Mouse (Mus musculus) bone marrow, adult 2 months (tissue): ENCODE results near the gene Reep3. TPM values are rescaled to one million over a fixed set of nuclear protein-coding genes. Genes with fewer than 3 reads are reported as not detected.

Experiments
- H3K27ac ChIP-seq: fragments of 200-500 bp; 2 replicates; pipeline ENCODE4 v1.5.1; 2012; ENCODE audit warnings: low read depth, mild to moderate bottlenecking, control low read depth, inconsistent platforms, low read length; ENCODE audit not compliant: control insufficient read depth, poor library complexity, insufficient read depth
- H3K4me1 ChIP-seq: fragments of 200-500 bp; 2 replicates; pipeline ENCODE4 v1.6.1; 2011; ENCODE audit warnings: low read length; ENCODE audit not compliant: control insufficient read depth, insufficient read depth
- H3K4me3 ChIP-seq: fragments of 200-500 bp; replicated peaks from 2 replicates; pipeline ENCODE3; 2011; ENCODE audit warnings: mild to moderate bottlenecking, low read depth, low read length, control low read depth; ENCODE audit not compliant: control insufficient read depth
- CTCF ChIP-seq: fragments of 200-500 bp; IDR thresholded peaks from 2 replicates; pipeline ENCODE4 v1.5.1; 2011; ENCODE audit warnings: low read length, control low read depth; ENCODE audit not compliant: control insufficient read depth, insufficient read depth
- POLR2A ChIP-seq: fragments of 200-500 bp; IDR thresholded peaks from 2 replicates; pipeline ENCODE4 v1.6.1; 2011; ENCODE audit warnings: low read depth, mild to moderate bottlenecking, control low read depth, low read length, borderline replicate concordance; ENCODE audit not compliant: control insufficient read depth
- WGBS: fragments of 180-500 bp; shearing (Covaris S2); methylation state at CpG from one replicate; pipeline ENCODE4 v1.1.7; 2018; 5-methylcytosine and 5-hydroxymethylcytosine counted together
- polyA plus RNA-seq: library from polyadenylated mRNA; stranded (reverse); fragments of >200 nt; gene quantifications from 2 replicates; pipeline ENCODE4 v1.2.4, GENCODE M21; 2011; ENCODE audit warnings: low replicate concordance; ENCODE audit not compliant: missing spikeins, insufficient read depth, insufficient read length

Gene Reep3
- polyA plus RNA-seq, 1 experiment, result 10.8 TPM

GRCm38 (mm10) chr10:66970336-66971115 lies 126.2 kb downstream of the Reep3 start:
- H3K4me1 ChIP-seq, result no peaks in the 10 kb centered on the region
- no peak overlapping the region for H3K4me3 ChIP-seq
- H3K27ac ChIP-seq, result no peak overlapping the region
- TF ChIP-seq POLR2A (no peak), CTCF (no peak)
- 85% methylated on average over 23 of the region's 23 CpGs for WGBS

- Histone ChIP-seq H3K4me3 (no peak overlapping the region), H3K27ac (no peak overlapping the region), H3K4me1 (no peaks in the 10 kb centered on the region)
- WGBS, result 59% methylated on average over 2 of the region's 2 CpGs
- no peak for TF ChIP-seq CTCF
- no peak for TF ChIP-seq POLR2A
Measured at GRCm38 (mm10) chr10:66969581-66969980, 127.2 kb downstream of the Reep3 start.

GRCm38 (mm10) chr10:66969081-66969480 lies 127.7 kb downstream of the Reep3 start:
- no peak for TF ChIP-seq CTCF
- no peak for TF ChIP-seq POLR2A
- H3K4me1 ChIP-seq, result no peaks in the 10 kb centered on the region
- 73% methylated on average over 5 of the region's 5 CpGs for WGBS
- no peak overlapping the region for H3K27ac ChIP-seq
- no peak overlapping the region for H3K4me3 ChIP-seq

GRCm38 (mm10) chr10:66968541-66968940 lies 128.2 kb downstream of the Reep3 start:
- no peak overlapping the region for H3K27ac ChIP-seq
- H3K4me3 ChIP-seq, result no peak overlapping the region
- no peaks in the 10 kb centered on the region for H3K4me1 ChIP-seq
- TF ChIP-seq POLR2A (no peak), CTCF (no peak)
- WGBS, result 89% methylated on average over 4 of the region's 4 CpGs

- Histone ChIP-seq H3K4me1 (no peaks in the 10 kb centered on the region), H3K27ac (no peak overlapping the region), H3K4me3 (no peak overlapping the region)
- WGBS, result 85% methylated on average over 9 of the region's 9 CpGs
- TF ChIP-seq CTCF, result no peak
- no peak for TF ChIP-seq POLR2A
Measured at GRCm38 (mm10) chr10:66966391-66967109, 130.2 kb downstream of the Reep3 start.

GRCm38 (mm10) chr10:66960136-66960535 lies 136.6 kb downstream of the Reep3 start:
- no peaks in the 10 kb centered on the region; the same call in 1 of the 2 replicates for H3K4me1 ChIP-seq
- no peak overlapping the region for H3K27ac ChIP-seq
- WGBS, result 73% methylated on average over 8 of the region's 8 CpGs
- TF ChIP-seq POLR2A (no peak), CTCF (no peak)
- no peak overlapping the region for H3K4me3 ChIP-seq

Other genes with a start within 250 kb of the Reep3 start
- 8.1 and 18.0 TPM in 2 replicates for gene Jmjd1c, start 820 bp downstream of the Reep3 start, polyA plus RNA-seq
- gene Nrbf2, start 188.4 kb upstream of the Reep3 start, polyA plus RNA-seq, result 10.9 and 19.3 TPM in 2 replicates